Mouse (Mus musculus) yolk sac, embryonic 10.5 days (tissue): ENCODE results near the gene Fam229b.

ENCODE experiments used
- DNase-seq: peaks from one replicate; pipeline ENCODE4 v3.0.0-alpha.2; 2017; ENCODE audit warnings: low spot score

Gene Fam229b

GRCm38 (mm10) chr10:39121412-39121811, 12.3 kb downstream of the Fam229b start:
- DNase-seq = no peak

DNA sequence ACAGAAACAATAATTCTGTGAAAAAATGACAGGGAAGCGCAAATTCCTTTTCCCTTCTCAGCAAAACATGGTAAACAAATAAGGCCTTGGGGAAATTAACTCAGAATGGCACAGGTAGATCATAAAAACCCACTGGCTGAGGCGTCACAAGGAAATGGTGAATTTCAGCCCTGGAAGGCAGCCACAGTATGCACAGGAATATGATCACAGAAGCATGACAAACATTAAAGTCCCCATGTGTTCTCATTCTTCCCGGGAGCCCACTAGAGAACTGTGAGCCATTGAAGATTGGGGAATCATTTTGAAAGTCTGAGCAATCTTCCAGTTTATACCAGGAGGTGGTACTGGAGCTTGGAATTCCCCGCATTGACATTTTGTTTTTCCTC, 24.2 kb downstream of the Fam229b start:
- no peak for DNase-seq

GRCm38 (mm10) chr10:39108837-39109488, 24.8 kb downstream of the Fam229b start:
- DNase-seq = no peak

DNA sequence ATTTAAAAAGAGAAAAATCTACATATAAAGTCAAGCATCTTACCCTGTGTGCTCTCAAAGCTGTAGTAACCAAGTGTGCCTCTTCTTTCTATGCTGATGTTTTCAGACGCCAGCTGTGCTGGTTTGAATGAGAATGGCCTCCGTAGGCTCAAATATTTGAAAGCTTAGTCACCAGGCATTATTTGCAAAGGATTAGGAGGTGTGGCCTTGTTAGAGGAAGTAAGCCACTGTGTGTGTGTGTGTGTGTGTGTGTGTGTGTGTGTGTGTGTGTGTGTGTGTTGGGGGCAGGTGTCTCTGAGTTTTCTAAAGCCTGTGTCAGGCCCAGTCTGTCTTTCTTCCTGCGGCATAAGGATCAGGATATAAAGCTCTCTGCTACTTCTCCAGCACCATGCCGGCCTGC, 26.8 kb downstream of the Fam229b start:
- no peak for DNase-seq

DNA sequence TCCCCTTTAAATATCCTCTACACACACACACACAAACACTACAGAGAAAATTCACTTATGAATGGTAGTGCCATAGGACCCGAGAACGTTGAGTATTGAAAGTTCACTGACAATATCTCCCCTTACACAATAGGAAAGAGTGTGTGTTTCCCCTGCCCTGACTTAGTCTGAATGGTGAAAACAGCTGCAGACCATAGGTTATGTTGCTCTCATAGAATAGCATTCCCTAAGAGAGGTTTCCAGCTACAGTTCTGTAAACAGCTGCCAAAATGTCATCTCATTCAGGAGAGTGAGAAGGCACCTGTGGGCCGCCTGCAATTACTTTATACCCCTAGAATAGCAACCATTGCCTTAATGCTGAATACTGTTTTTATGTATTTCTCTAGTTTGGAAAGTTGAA, 27.3 kb downstream of the Fam229b start:
- no peak for DNase-seq

GRCm38 (mm10) chr10:39104803-39105449, 28.8 kb downstream of the Fam229b start:
- DNase-seq = no peak

DNA sequence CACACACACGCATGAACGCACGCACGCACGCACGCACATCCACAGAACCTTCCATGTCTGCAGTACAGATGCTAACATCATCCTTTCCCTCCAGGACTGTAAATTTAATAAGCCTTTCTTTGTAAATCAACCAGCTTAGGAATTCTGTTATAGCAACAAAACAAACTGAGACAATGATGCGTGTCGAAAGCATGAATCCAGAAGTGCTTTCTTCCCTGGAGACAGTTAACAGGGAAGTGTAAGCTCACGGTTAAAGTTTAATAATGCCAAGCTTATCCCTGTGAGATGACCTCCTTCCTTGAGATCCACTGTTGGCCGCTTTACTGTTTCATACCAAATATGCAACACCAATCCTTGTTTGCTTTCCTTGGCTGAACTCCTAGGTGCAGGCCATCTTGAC, 35.0 kb downstream of the Fam229b start:
- no peak for DNase-seq

- DNase-seq = no peak
Measured at GRCm38 (mm10) chr10:39096981-39097380, 36.7 kb downstream of the Fam229b start.

- DNase-seq = no peak
Measured at GRCm38 (mm10) chr10:39072048-39072447, 61.7 kb downstream of the Fam229b start.
